Mouse (Mus musculus) A20 (cell line): Measurements from ENCODE around the gene Misp.

Experiments used
- DNase-seq: peaks from one replicate; pipeline ENCODE4 v3.0.0-alpha.2; 2011; ENCODE audit warnings: low read depth, low spot score

Gene Misp

DNA sequence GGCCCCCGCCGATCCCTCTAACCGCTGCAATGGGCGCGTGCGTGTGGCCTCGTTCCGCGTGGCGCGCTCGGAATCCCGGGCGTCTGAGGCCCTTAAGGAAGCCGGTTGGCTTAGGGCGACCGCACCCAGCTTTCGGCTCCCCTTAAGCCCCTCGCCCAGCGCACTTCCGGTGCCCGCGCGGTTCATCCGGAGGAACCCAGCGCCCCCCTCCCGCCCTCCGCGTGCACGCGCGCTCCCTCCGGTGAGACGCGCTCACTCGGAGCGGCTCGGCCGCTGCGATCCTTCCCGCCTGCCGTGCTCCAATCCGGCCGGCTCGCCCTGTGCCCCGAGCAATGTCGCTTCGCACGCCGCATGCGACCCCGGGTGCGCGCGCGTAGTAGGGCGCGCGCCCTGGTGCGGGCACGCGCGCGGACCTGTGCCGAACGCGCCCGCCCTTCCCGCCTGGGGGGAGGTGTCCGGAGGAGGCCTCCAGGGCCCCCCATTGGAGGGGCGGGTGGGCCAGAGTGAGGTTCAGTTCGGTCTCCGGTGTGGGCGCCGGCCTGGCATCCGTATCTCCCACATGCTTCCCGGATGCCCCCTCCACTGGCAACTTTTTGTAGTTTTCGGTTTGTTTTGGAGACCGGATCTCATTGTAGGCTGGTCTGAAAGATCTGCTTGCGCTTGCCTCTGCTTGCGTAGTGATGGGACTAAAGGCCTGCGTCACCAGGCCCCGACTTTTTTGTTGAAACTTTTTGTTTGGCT, 34.2 kb downstream of the Misp start:
- DNase-seq = peak; percentile 85

DNA sequence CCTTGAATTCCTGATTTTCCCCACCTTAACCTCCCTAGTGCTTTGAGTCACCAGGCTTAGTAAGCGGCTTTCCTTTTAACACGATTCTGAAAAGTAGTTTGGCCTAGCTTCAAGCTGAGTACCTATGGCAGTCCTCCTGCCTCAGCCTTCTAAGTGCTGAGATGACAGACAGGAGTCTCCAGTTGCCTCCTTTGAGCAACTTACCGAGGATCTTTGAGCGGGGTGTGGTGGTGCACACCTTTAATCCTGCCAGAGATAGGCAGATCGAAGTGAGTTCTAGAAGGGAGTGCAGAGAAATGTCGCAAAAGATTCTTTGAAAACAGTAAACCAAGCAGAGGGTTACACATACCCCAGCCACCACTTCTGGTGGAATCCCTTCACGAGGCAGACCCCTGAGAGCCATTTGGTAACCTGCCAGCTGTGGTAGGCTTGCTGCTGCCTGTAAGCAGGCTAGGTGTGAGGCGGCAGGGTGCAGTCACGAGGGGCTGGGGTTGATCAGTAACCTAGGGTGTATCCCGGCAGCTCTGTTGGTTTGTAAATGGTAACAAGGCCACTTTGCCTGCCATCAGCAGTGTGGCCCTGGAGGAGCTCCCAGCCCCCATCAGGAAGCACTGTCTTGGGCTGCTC, 34.9 kb downstream of the Misp start:
- peak; percentile 36 for DNase-seq

DNA sequence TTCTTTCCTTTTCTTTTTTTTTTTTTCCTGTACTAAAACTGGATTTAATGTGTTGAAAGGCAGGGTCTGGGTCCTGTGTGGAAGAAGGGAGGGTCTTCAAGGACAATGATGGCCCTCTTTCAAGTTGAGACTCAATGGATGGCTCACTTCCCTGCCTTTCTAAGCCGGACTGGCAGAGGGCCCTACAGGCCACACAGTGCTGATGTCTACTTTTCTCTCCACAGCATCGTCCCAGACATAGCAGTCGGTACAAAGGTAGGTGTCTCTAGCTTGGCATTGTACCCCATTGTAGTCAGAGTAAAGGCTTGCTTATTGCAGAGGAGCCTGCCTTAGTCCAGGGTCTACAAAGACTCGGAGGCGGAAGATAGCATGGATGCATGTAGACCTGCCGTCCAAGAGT, 35.5 kb downstream of the Misp start:
- DNase-seq = no peak

DNA sequence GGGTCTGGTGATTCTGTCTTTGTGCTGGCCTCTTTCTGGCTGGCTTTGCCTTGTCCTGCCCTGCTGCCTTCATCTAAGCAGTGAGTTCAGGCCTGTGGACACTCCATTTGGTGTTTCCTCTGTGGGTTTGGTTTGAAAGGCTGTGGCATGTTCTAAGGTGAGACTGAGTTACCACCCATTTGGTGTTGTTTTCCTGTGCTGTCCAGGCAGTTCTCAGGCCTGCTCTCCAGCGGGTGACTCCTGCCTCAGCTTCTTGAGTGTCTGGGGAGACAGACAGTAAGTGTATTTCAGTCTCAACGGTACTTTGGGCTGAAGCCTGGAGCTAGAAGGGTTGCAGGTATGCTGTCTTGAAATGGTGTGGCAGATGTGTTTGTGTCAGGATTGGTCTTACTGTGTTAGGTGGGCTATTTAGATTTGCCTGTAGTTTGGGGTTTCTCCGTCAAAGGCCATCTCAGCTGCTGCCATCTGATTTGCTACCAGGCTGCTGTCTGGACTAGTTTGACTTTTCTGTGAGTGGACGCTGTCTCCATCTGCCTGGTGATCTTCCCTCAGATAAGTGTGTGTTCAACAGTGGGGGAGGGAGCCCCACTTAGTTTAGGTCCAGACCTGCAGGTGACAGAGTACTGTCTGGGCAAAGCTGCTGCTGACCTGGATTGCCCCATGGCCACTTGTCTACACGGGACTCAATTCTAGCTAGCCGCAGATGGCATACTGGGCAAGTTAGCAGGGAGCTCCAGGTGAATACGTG, 36.1 kb downstream of the Misp start:
- no peak for DNase-seq

DNA sequence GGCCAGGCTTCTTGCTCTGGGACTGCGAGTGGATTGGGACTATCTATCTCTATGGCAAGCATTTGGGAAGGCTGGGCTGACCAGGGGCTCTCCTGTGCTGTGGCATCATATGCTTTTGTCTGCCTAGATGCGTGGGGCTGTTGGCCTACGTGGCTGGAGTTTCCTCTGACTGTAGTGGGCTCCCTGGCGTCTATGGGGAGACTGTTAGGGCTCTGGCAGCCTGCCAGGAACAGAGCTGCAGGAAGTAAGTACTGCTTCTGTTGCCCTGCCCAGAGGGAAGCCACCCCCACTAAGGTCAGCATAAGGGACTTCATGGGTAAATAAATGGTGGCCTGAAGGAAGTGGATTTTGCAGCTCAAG, 36.6 kb downstream of the Misp start:
- DNase-seq = peak; percentile 44

DNA sequence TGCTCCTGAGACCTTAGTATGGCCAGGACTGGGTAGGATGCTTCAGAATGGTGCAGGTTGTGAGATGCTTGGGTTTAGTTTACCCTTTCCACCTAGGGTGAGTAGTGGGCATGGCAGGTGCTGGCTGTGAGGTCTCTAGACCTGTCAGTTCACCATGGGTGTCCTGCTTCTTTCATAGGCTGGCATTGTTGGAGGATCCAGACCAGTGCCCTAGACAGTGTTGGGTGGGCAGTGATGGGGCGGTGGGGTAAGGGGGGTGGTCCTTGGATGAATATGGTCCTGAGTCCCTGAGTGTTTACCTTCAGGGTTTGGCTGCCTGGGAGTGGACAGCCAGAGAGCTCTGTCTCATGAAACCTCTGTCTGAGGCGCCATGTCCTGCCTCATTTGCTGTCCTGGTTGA, 37.1 kb downstream of the Misp start:
- no peak for DNase-seq

DNA sequence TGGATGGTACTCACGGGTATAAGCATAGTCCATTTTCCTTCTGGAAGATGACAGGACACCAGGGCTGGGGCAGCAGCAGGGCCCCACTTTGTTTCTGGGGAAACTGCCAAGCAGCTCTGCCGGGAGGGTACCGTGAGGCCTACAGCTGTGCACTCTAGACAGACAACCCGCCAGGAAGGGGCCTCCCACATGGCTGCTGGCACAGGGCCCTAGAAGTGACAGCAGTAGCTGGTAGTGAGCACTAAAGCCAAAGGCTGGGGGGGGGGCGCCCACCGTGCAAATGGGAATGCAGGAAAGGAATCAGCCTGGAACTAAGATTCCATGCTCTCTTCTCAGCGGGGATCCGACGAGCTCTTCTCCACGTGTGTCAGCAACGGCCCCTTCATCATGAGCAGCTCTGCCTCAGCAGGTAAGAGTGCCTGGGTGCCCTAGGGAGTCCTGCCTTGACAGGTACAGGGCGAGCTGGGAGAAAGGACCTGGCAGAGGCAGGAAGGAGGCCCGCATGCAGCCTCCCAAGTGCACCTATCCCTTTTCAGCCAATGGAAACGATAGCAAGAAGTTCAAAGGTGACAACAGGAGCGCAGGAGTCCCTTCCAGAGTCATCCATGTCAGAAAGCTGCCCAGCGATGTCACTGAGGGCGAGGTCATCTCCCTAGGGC, 37.8 kb downstream of the Misp start:
- no peak for DNase-seq

DNA sequence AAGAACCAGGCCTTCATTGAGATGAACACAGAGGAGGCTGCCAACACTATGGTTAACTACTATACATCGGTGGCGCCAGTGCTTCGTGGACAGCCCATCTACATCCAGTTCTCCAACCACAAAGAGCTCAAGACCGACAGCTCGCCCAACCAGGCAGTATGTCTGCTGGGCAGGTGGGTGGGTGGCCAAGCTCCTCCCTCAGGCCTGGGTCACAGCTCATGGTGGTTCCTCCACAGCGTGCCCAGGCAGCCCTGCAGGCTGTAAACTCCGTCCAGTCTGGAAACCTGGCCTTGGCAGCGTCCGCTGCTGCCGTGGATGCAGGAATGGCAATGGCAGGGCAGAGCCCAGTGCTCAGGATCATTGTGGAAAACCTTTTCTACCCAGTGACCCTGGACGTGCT, 38.3 kb downstream of the Misp start:
- DNase-seq = no peak

DNA sequence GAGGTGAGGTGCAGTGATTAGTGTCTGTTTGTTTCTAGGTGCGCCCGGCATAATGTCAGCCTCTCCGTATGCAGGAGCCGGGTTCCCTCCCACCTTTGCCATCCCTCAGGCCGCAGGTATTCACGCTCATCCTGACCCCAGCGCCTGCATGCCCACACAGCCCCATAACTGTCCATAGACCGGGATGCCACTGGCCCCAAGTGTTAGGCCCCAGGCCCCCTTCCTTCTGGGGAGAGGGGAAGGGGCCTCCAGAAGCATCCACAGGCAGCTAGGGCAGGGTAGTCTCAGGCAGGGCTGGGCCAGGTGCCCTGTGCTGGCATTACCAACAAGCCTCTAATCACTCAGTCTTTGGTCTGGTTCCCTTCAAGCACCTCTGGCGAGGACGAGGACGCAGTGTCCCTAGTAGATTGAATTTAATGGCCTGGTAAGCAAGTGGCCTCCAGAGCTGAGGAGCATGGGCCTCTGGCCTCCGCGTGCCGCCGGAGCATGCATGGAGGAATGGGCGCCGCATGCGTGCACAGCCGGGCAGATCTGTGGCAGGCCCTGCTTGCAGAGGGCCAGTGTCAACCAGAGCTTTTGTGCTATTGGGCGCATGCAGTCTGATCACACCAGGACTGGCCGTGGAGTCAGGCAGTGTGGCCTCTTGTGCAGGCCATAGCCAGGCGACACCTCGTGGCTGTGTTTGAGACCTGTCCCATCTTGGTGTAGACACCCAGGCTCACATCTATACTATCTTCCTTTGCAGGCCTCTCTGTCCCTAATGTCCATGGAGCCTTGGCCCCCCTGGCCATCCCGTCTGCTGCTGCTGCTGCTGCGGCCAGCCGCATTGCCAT, 39.5 kb downstream of the Misp start:
- DNase-seq = no peak

DNA sequence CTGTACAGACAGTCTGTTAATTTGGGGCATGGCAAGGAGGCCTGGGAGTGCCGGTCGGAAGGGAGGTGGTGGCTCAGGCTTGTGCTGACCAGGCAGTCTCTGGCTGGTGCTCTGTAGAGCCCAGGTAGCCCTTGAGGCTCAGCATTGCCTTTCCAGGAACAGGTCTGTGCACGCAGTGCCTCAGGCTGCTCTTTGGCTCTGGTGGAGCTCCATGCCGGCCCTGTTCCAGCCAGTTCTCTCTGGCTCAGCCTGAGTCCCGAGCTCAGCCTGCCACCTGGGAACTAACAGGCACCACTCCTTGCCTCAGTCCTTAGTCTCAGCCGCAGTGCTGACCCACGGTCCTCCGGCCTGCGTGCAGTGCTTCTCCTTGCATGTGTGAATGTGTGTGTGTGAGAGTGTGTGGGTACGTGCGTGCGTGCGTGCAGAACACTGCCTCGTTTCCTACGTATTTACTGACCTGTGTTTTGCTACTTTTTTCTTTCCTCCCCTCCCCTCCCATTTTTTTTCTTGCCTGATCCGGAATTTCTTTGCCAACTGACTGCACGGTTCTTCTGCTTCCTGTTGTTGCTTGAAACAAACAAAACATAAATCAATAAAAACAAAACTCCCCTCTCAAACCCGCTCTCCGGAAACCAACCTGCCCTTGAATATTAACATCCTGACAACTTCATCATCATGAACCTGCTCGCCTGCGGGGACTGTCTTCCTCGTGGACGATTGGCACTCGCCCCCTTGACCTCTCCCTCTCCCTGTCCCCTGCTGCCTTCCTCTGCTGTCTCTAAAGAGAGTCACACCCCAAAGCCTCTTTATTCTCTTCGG, 40.6 kb downstream of the Misp start:
- no peak for DNase-seq

DNA sequence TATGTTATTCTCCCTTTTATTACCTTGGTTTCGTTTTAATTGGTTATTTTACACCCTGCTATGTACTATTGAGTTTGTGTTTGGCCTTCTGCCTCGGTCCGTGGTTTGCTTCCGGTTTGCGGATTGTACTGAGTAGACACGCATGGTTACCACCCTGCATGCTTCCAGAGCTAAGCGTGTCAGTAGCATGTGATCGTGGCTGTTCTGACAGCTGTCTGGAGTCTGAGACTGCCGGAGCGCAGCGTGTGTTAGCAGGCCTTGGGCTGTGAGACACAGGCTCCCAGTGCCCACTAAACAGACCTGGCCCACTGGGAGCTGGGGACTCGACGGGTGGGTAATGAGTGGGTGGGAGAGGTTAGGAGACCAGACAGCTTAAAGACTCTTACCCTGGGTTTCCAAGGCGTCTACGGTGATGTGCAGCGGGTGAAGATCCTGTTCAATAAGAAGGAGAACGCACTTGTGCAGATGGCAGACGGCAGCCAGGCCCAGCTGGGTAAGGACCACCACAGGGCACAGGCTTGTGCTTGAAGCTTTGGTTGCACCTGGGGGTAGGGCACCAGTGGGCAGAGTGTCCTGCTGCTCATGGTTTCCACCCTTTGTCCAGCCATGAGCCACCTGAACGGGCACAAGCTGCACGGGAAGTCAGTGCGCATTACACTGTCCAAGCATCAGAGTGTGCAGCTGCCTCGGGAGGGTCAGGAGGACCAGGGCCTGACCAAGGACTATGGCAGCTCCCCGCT, 41.4 kb downstream of the Misp start:
- no peak for DNase-seq

DNA sequence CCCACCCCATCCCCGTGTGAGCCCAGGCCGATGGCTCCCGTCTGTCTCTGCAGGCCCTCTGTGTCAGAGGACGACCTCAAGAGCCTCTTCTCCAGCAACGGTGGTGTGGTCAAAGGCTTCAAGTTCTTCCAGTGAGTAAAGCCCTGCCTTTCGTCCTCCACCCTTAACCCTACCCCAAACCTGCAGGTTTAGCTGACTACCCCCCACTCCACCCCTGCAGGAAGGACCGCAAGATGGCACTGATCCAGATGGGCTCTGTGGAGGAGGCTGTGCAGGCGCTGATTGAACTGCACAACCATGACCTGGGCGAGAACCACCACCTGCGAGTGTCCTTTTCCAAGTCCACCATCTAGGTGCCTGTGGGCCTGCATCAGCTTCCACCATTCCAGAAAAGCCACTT, 42.1 kb downstream of the Misp start:
- no peak for DNase-seq

DNA sequence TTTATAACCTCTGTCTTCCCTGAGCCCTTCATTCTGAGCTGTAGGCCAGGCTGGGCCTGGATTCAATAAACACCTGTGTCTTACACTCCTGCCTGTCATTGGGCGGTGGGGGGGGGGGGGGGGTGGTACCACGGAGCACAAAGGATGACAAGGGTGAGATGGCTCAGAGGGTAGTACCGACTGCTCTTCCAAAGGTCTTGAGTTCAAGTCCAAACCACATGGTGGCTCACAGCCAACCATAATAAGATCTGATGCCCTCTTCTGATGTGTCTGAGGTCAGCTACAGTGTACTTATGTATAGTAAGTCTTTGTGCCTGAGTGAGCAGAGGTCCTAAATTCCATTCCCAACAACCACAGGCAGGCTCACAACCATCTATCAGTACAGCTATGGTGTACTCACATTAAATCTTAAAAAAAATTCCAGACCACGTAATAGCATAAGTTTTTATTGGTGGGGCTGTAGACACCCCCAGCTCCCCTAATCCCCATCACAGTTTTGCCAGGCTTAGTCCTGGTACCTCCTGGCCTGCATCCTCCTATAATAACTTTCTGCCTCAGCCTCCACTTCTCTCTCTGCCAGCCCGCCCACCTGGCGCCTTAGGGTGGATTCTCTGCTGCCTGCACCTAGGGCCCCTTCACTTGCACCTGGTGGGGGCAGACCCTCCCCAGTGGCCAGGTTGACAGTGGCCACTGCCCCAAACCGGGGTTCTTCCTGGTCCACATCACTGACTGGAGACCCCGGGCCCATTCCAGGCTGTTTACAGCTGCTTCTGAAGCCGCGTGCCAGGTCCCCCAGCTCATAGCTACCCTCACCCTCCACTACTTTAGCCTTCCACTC, 43.8 kb downstream of the Misp start:
- no peak for DNase-seq

DNA sequence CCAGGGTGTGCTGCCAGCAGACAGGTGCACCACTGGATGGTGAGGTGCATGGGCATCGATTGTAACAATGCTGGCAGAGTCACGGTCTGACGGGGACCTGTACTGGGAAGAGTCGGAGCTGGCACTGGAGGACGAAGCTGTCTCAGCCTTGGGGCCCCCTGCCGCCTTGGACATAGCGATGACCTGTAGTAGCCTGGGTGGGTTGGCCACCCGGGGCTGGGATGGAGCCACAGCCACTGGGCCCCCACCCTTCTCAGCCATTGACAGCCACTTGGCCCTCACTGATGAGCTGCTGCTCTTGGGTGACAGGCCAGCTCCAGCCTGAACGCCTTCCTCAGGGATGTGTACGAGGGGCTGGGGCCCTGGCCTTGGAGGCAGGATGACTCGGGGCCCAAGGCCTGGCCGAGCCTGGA, 44.4 kb downstream of the Misp start:
- DNase-seq = no peak

DNA sequence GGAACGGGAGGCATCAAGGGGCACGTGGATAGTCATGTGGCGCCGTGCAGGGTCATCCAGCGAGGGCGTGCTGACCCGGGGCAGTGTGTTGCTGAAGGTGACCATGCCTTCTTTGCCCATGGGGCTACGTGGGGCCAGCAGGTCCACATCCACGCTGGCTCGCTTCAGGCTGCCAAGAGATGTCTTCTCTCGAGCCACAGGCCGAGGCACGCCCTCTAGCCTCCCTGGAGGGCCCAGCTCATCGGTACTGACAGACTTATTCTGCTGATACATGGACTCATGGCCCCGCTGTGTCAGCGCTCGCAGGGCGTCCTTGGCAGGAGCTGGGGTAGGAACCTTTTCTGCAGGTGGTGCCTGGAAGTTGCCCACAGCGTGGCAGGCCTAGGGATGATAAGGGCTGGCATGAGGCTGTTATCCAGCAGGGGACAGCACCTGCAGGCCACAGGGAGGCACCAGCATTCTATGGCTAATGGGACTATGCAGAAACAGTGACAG, 45.1 kb downstream of the Misp start:
- no peak for DNase-seq

DNA sequence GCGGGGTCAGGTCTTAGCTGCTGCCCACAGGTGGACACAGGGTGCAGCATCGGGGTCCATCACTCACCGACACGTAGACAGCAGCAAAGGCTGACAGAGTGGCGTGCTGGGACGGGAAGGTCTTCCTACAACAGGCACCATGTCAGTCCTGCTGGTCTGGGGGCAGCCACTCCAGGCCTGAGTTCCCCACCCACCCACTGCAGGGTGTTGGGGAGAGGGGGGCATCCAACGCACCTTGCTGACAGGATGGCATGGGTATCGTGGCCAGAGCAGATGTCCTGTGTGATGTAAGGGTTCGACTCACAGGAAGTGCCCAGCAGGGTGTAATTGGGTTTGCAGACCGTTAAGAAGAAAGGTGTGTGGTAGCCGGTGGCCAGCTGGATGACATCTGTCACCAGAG, 45.8 kb downstream of the Misp start:
- no peak for DNase-seq

DNA sequence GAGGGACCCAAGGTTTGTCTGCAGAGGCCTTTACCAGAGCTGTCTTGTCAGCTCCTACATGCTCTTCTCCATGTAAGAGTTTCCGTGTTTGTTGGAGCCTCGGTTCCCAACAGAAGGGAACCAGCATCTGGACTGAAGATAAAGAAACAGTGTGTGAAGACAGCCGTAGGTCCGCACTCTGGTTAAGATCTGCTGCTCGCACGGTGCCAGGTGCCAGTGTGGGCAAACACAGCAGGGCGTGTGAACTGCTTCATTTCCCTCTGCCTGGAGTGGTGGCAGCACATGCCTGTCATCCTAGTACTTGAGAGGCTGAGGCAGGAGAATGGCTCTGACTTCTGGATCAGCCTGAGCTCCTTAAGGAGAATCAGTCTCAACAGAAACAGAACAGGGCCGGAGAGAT, 51.1 kb downstream of the Misp start:
- no peak for DNase-seq

DNA sequence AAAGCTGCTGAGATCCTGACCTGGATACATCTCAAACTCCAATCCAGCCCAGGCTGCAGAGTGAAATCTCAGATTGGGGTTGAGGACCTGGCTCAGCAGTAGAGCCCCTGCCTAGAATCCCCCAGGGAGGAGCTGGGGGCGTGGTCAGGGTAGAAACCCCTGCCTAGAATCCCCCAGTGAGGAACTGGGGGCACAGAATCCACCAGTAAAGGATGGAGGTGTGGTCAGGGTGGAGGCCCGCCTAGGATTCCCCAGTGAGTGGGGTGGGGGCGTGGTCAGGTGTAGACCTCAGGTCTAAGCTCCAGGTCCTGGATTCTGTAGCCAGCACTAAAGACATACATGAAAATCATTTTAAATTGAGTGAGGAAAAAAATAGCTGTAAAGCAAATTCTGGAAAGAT, 52.1 kb downstream of the Misp start:
- DNase-seq = no peak

DNA sequence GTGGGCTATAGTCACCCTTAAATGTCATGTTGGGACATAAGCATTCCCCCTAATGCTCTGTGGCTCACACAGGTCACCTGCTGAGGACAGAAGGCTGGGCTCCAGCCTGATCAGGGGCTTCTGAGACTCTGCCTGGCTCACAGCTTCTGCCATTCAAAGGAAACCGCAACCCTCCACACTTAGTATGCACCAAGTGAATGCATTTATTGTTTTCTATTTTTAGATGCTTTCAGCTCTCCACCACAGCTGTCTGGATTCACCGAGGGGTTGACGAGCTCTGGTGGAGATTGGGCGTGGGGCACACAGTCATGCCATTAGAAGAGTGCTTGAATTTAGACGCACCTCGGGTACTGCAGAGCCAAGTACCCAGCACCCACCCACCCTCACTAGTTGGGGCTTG, 52.5 kb downstream of the Misp start:
- DNase-seq = no peak
